Mouse (Mus musculus) MEL (cell line): ENCODE data around the gene Ttc30a2. TPM values are rescaled to one million over a fixed set of nuclear protein-coding genes. Genes with fewer than 3 reads are reported as not detected.
A peak's percentile ranks its signal among the peaks of the same experiment; 100 is the strongest.

Experiments
- DNase-seq: peaks from one replicate; pipeline ENCODE4 v3.0.0; 2011; ENCODE audit warnings: low read depth, low spot score
- H3K27ac ChIP-seq: 2 replicates; pipeline ENCODE4 v1.5.1; 2012; ENCODE audit warnings: low read depth, mild to moderate bottlenecking, control low read depth, low read length, moderate library complexity; ENCODE audit not compliant: control insufficient read depth
- H3K27me3 ChIP-seq, 2 experiments: fragments of 150-350 bp in 1 of 2; sonication (generic) in 1 of 2; 2 replicates each; pipeline ENCODE4 v1.6.1; 2012; ENCODE audit warnings: low read length in 2 of 2, mild to moderate bottlenecking in 2 of 2, improper control_type of control experiment in 1 of 2, moderate library complexity in 1 of 2; ENCODE audit not compliant: insufficient read depth in 2 of 2, control insufficient read depth in 1 of 2
- H3K36me3 ChIP-seq, 2 experiments: 2 replicates each; pipeline ENCODE4 v1.6.1; 2012 to 2014; ENCODE audit warnings: low read length in 2 of 2, improper control_type of control experiment in 1 of 2, inconsistent platforms in 1 of 2, mild to moderate bottlenecking in 1 of 2; ENCODE audit not compliant: insufficient read depth in 2 of 2, control insufficient read depth in 1 of 2
- H3K4me1 ChIP-seq, 2 experiments: fragments of 150-350 bp in 1 of 2; sonication (generic) in 1 of 2; 2 replicates each; pipeline ENCODE4 v1.6.1; 2012; ENCODE audit warnings: low read length in 2 of 2, improper control_type of control experiment in 1 of 2, mild to moderate bottlenecking in 1 of 2; ENCODE audit not compliant: insufficient read depth in 2 of 2, control insufficient read depth in 1 of 2
- H3K4me3 ChIP-seq, 2 experiments: fragments of 150-350 bp in 1 of 2; sonication (generic) in 1 of 2; 2 replicates each; pipeline ENCODE4 v1.5.1; 2012; ENCODE audit warnings: low read depth in 2 of 2, low read length in 2 of 2, mild to moderate bottlenecking in 2 of 2, moderate library complexity in 2 of 2, control low read depth in 1 of 2, improper control_type of control experiment in 1 of 2; ENCODE audit not compliant: control insufficient read depth in 1 of 2, insufficient read depth in 1 of 2
- H3K79me2 ChIP-seq: 2 replicates; pipeline ENCODE4 v1.6.1; 2012; ENCODE audit warnings: mild to moderate bottlenecking, low read length, moderate library complexity; ENCODE audit not compliant: control insufficient read depth, poor library complexity, insufficient read depth
- H3K9ac ChIP-seq: 2 replicates; pipeline ENCODE4 v1.6.1; 2012; ENCODE audit warnings: low read depth, mild to moderate bottlenecking, control low read depth, low read length, moderate library complexity; ENCODE audit not compliant: control insufficient read depth, poor library complexity, severe bottlenecking
- H3K9me3 ChIP-seq: fragments of 150-350 bp; sonication (generic); replicated peaks from 2 replicates; pipeline ENCODE4 v1.6.1; 2012; ENCODE audit warnings: mild to moderate bottlenecking, low read length, improper control_type of control experiment, moderate library complexity; ENCODE audit not compliant: insufficient read depth
- CHD1 ChIP-seq: IDR thresholded peaks from 2 replicates; pipeline ENCODE4 v1.6.1; 2012; ENCODE audit warnings: low read depth, mild to moderate bottlenecking, inconsistent platforms, low read length, improper control_type of control experiment
- CHD2 ChIP-seq: IDR thresholded peaks from 2 replicates; pipeline ENCODE4 v1.6.1; 2011; ENCODE audit warnings: low read length, improper control_type of control experiment
- CTCF ChIP-seq, 3 experiments: IDR thresholded peaks in 2 of 3; conservative IDR thresholded peaks in 1 of 3; 2 replicates each; pipeline ENCODE4 v1.5.1; 2011 to 2012; ENCODE audit warnings: low read length in 3 of 3, low read depth in 2 of 3, mild to moderate bottlenecking in 2 of 3, improper control_type of control experiment in 1 of 3, inconsistent platforms in 1 of 3, mixed read lengths in 1 of 3, moderate library complexity in 1 of 3; ENCODE audit not compliant: control insufficient read depth in 1 of 3, insufficient read depth in 1 of 3, poor library complexity in 1 of 3, severe bottlenecking in 1 of 3
- ETS1 ChIP-seq: IDR thresholded peaks from 2 replicates; pipeline ENCODE4 v1.6.1; 2012; ENCODE audit warnings: low read depth, mild to moderate bottlenecking, inconsistent platforms, low read length, improper control_type of control experiment, moderate library complexity
- GABPA ChIP-seq: IDR thresholded peaks from 2 replicates; pipeline ENCODE4 v1.6.1; 2012; ENCODE audit warnings: low read depth, mild to moderate bottlenecking, inconsistent platforms, low read length, improper control_type of control experiment, moderate library complexity
- GATA1 ChIP-seq: IDR thresholded peaks from 2 replicates; pipeline ENCODE4 v1.6.1; 2011; ENCODE audit warnings: low read depth, low read length, improper control_type of control experiment
- HCFC1 ChIP-seq: IDR thresholded peaks from 2 replicates; pipeline ENCODE4 v1.6.1; 2012; ENCODE audit warnings: low read depth, mild to moderate bottlenecking, inconsistent platforms, low read length, improper control_type of control experiment, moderate library complexity
- MAZ ChIP-seq: IDR thresholded peaks from 2 replicates; pipeline ENCODE4 v1.6.1; 2012; ENCODE audit warnings: low read depth, mild to moderate bottlenecking, inconsistent platforms, low read length, improper control_type of control experiment
- MXI1 ChIP-seq: IDR thresholded peaks from 2 replicates; pipeline ENCODE4 v1.6.1; 2011; ENCODE audit warnings: mild to moderate bottlenecking, low read depth, low read length, improper control_type of control experiment
- NRF1 ChIP-seq: IDR thresholded peaks from 2 replicates; pipeline ENCODE4 v1.6.1; 2014; ENCODE audit warnings: low read depth, mild to moderate bottlenecking, inconsistent platforms, low read length, improper control_type of control experiment, moderate library complexity; ENCODE audit not compliant: poor library complexity, insufficient read depth, severe bottlenecking
- POLR2A ChIP-seq, 2 experiments: IDR thresholded peaks; 2 replicates each; pipeline ENCODE4 v1.6.1; 2011 to 2012; ENCODE audit warnings: low read length in 2 of 2, mild to moderate bottlenecking in 2 of 2, control low read depth in 1 of 2, improper control_type of control experiment in 1 of 2, low read depth in 1 of 2, moderate library complexity in 1 of 2; ENCODE audit not compliant: control insufficient read depth in 1 of 2, insufficient read depth in 1 of 2, poor library complexity in 1 of 2
- POLR2AphosphoS5 ChIP-seq: IDR thresholded peaks from 2 replicates; pipeline ENCODE4 v1.6.1; 2012; ENCODE audit warnings: low read depth, borderline replicate concordance, mild to moderate bottlenecking, inconsistent platforms, low read length, moderate library complexity, mixed read lengths
- RAD21 ChIP-seq: IDR thresholded peaks from 2 replicates; pipeline ENCODE4 v1.6.1; 2011; ENCODE audit warnings: mild to moderate bottlenecking, low read depth, low read length, improper control_type of control experiment
- RCOR1 ChIP-seq: IDR thresholded peaks from 2 replicates; pipeline ENCODE4 v1.6.1; 2012; ENCODE audit warnings: low read depth, mild to moderate bottlenecking, inconsistent platforms, low read length, improper control_type of control experiment
- SIN3A ChIP-seq: IDR thresholded peaks from 2 replicates; pipeline ENCODE4 v1.6.1; 2012; ENCODE audit warnings: low read length, improper control_type of control experiment, inconsistent platforms
- SMC3 ChIP-seq: IDR thresholded peaks from 2 replicates; pipeline ENCODE4 v1.6.1; 2011; ENCODE audit warnings: low read depth, low read length, improper control_type of control experiment
- TAL1 ChIP-seq: IDR thresholded peaks from 2 replicates; pipeline ENCODE4 v1.6.1; 2012; ENCODE audit warnings: mild to moderate bottlenecking, inconsistent platforms, low read length, moderate library complexity, mixed read lengths
- TBP ChIP-seq: IDR thresholded peaks from 2 replicates; pipeline ENCODE4 v1.8.0; 2011; ENCODE audit warnings: low read depth, low read length, improper control_type of control experiment
- TCF12 ChIP-seq: IDR thresholded peaks from 2 replicates; pipeline ENCODE4 v1.6.1; 2014; ENCODE audit warnings: low read depth, mild to moderate bottlenecking, inconsistent platforms, low read length, improper control_type of control experiment, moderate library complexity
- USF1 ChIP-seq: IDR thresholded peaks from 2 replicates; pipeline ENCODE4 v1.6.1; 2014; ENCODE audit warnings: low read depth, mild to moderate bottlenecking, inconsistent platforms, low read length, improper control_type of control experiment, moderate library complexity
- ZC3H11A ChIP-seq: IDR thresholded peaks from 2 replicates; pipeline ENCODE4 v1.6.1; 2012; ENCODE audit warnings: low read depth, mild to moderate bottlenecking, inconsistent platforms, low read length, improper control_type of control experiment
- ZKSCAN1 ChIP-seq: IDR thresholded peaks from 2 replicates; pipeline ENCODE4 v1.6.1; 2012; ENCODE audit warnings: low read depth, mild to moderate bottlenecking, inconsistent platforms, low read length, improper control_type of control experiment, moderate library complexity
- ZMIZ1 ChIP-seq: IDR thresholded peaks from 2 replicates; pipeline ENCODE4 v1.6.1; 2012; ENCODE audit warnings: low read depth, mild to moderate bottlenecking, inconsistent platforms, low read length, improper control_type of control experiment, moderate library complexity
- ZNF384 ChIP-seq: IDR thresholded peaks from 2 replicates; pipeline ENCODE4 v1.6.1; 2012; ENCODE audit warnings: low read depth, mild to moderate bottlenecking, inconsistent platforms, low read length, improper control_type of control experiment
- polyA plus RNA-seq, 2 experiments: library from polyadenylated mRNA; stranded (reverse) in 1 of 2; unstranded in 1 of 2; fragments of >175 nt in 1 of 2; fragments of >200 nt in 1 of 2; gene quantifications; 2 replicates each; pipeline versions ENCODE4 v1.2.1 to v1.2.4; 2012; ENCODE audit warnings: low replicate concordance in 2 of 2, low read depth in 1 of 2; ENCODE audit not compliant: insufficient read length in 2 of 2, insufficient read depth in 1 of 2, missing spikeins in 1 of 2
- total RNA-seq: library from RNA; depleted of rRNA; stranded (reverse); fragments of 300-350 nt; gene quantifications from 2 replicates; pipeline ENCODE4 v1.2.3, GENCODE M21; 2012

Gene Ttc30a2
- total and polyA plus RNA-seq, 3 experiments = not detected

DNA sequence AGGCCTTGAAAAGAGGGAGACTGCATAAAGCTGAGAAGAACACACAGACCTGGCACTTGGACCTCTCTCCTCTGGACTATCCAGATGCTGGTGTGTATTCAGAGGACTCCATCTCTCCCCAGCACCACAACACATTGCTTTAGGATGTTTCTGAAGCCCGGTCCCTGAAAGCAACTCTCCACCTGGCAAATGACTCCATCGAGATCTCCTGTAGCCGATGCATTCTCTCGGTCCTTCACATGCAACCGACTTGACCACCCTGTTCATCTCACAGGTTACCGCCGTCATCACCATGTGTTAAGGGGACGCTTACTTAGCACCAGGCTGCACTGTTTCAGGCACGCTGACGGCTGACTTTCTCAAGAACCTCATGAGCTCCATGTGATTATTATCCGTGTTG, 16.9 kb upstream of the Ttc30a2 start:
- Histone ChIP-seq H3K4me1 (no peaks in the 10 kb centered on the region), H3K27me3 (peaks cover 0 to 1% of the 10 kb centered on the region in 2 experiments; a peak in 2 of 4 replicates), H3K9ac (no peak overlapping the region), H3K4me3 (no peak overlapping the region), H3K27ac (no peak overlapping the region)
- TF ChIP-seq CTCF (IDR thresholded peaks at IDR 0.05 in 2 of 3, conservative IDR thresholded peaks at IDR 0.05 in 1 of 3; ENCODE audit: control insufficient read depth in 1 of 3, insufficient read depth in 1 of 3, low read depth in 2 of 3, low read length in 3 of 3, poor library complexity in 1 of 3, severe bottlenecking in 1 of 3) (no peak), ETS1 (no peak)
- TF ChIP-seq, all 39 proteins: peak for 0
- no peaks in the 10 kb centered on the region for H3K36me3 ChIP-seq
- DNase-seq = no peak
- H3K9me3 ChIP-seq = no peaks in the 10 kb centered on the region
- no peaks in the 10 kb centered on the region for H3K79me2 ChIP-seq

DNA sequence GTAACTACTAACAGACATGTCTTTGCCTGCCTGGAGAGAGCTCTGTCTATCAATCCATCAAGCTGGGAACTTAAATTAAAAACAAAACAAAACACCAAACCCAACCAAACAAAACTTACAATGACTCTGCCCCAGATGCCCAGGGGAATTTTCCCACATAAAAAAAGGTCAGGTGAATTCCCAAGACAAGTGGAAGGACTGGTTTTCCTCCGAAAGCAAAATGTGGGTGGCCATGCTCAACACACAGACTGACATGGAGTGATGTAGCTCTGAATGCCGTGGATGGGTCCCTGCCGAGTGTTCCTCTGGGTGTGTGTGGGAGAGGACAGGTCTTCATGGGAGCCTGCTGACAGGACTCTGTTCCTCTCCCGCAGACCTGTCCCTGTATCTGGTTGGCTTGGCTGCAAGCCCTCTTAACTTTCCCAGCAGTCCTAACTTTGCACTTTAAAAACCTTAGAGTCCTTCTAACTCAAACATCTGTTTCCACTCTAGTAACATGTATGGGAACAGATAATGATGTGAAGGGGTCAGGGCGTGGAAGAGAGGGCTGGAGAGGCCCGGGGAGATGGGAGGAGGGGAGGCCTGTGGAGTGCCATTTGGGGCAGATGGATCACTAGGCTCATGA, 13.7 kb upstream of the Ttc30a2 start:
- no peak for TF ChIP-seq ZNF384
- no peak for TF ChIP-seq RCOR1
- TF ChIP-seq HCFC1 = no peak
- no peak for TF ChIP-seq SIN3A
- no peak for TF ChIP-seq TAL1
- TF ChIP-seq CTCF (IDR thresholded peaks at IDR 0.05 in 2 of 3, conservative IDR thresholded peaks at IDR 0.05 in 1 of 3; ENCODE audit: control insufficient read depth in 1 of 3, insufficient read depth in 1 of 3, low read depth in 2 of 3, low read length in 3 of 3, poor library complexity in 1 of 3, severe bottlenecking in 1 of 3) = no peak
- no peak for TF ChIP-seq USF1
- no peak for TF ChIP-seq GATA1
- TF ChIP-seq ZMIZ1 = no peak
- no peak for TF ChIP-seq MXI1
- no peak for TF ChIP-seq CHD2
- no peak for TF ChIP-seq POLR2A (IDR thresholded peaks at IDR 0.05; ENCODE audit: control insufficient read depth in 1 of 2, insufficient read depth in 1 of 2, low read depth in 1 of 2, low read length in 2 of 2, poor library complexity in 1 of 2)
- Histone ChIP-seq H3K9ac (no peak overlapping the region), H3K36me3 (no peaks in the 10 kb centered on the region), H3K4me1 (no peaks in the 10 kb centered on the region), H3K4me3 (no peak overlapping the region), H3K79me2 (no peaks in the 10 kb centered on the region), H3K9me3 (no peaks in the 10 kb centered on the region), H3K27ac (no peak overlapping the region), H3K27me3 (no peaks in the 10 kb centered on the region)
- no peak for DNase-seq

GRCm38 (mm10) chr2:75990885-75991539, 13.0 kb upstream of the Ttc30a2 start:
- no peaks in the 10 kb centered on the region for H3K27me3 ChIP-seq
- H3K4me1 ChIP-seq = no peaks in the 10 kb centered on the region
- no peak overlapping the region for H3K27ac ChIP-seq
- H3K9me3 ChIP-seq = no peaks in the 10 kb centered on the region
- no peaks in the 10 kb centered on the region for H3K79me2 ChIP-seq
- peak; percentile 69 for DNase-seq
- no peaks in the 10 kb centered on the region for H3K36me3 ChIP-seq
- peak overlapping the region in 1 of 2 experiments; percentile 24; a peak in 2 of 4 replicates for H3K4me3 ChIP-seq
- H3K9ac ChIP-seq = no peak overlapping the region
- TF ChIP-seq CHD1 (no peak), GABPA (no peak), ZNF384 (no peak), MAZ (no peak), NRF1 (no peak), ZC3H11A (no peak), MXI1 (no peak), TAL1 (no peak), TCF12 (no peak), POLR2AphosphoS5 (no peak), ZKSCAN1 (no peak), CTCF (IDR thresholded peaks at IDR 0.05 in 2 of 3, conservative IDR thresholded peaks at IDR 0.05 in 1 of 3; ENCODE audit: control insufficient read depth in 1 of 3, insufficient read depth in 1 of 3, low read depth in 2 of 3, low read length in 3 of 3, poor library complexity in 1 of 3, severe bottlenecking in 1 of 3) (peak; percentile 65 to 79 (median 72)), TBP (no peak), SMC3 (peak; percentile 55), RAD21 (peak; percentile 34), ETS1 (no peak), HCFC1 (no peak), CHD2 (no peak)
